Mouse (Mus musculus): ENCODE data around the gene Mrps27. TPM values are rescaled to one million over a fixed set of nuclear protein-coding genes. Genes with fewer than 3 reads are reported as not detected.

Gene Mrps27
- total and polyA plus RNA-seq, 2 experiments from 2014 or later = 17.5 to 41.7 TPM

GRCm38 (mm10) chr13:99423581-99423980, 79.0 kb downstream of the Mrps27 start:
- no peak for ATAC-seq
- Histone ChIP-seq H3K9me3 (ENCODE audit: low read length) (no peaks in the 10 kb centered on the region), H3K36me3 (ENCODE audit: insufficient read depth, low read length) (peaks cover 51% of the 10 kb centered on the region), H3K4me2 (ENCODE audit: low read depth, low read length) (no peak overlapping the region), H3K4me1 (ENCODE audit: insufficient read depth, low read length) (no peaks in the 10 kb centered on the region), H3K27me3 (ENCODE audit: insufficient read depth, low read length) (no peaks in the 10 kb centered on the region), H3K27ac (no peak overlapping the region), H3K4me3 (ENCODE audit: low read length) (no peak overlapping the region), H3K9ac (replicated peaks; ENCODE audit: low read length) (no peak overlapping the region)
- no peak for TF ChIP-seq CTCF (IDR thresholded peaks at IDR 0.05; ENCODE audit: low read depth)
- DNase-seq (ENCODE audit: low spot score) = no peak
- 71% methylated on average over 13 of the region's 13 CpGs for WGBS

- DNase-seq (ENCODE audit: low spot score) = no peak
- no peak overlapping the region for H3K9ac ChIP-seq (replicated peaks; ENCODE audit: low read length)
- H3K4me1 ChIP-seq (ENCODE audit: insufficient read depth, low read length) = no peaks in the 10 kb centered on the region
- ATAC-seq = peak; percentile 21; the same call in 1 of the 2 replicates
- H3K27me3 ChIP-seq (ENCODE audit: insufficient read depth, low read length) = no peaks in the 10 kb centered on the region
- 91% methylated on average over 29 of the region's 29 CpGs for WGBS
- H3K4me3 ChIP-seq (ENCODE audit: low read length) = no peak overlapping the region
- H3K9me3 ChIP-seq (ENCODE audit: low read length) = no peaks in the 10 kb centered on the region
- H3K4me2 ChIP-seq (ENCODE audit: low read depth, low read length) = no peak overlapping the region
- peaks cover 73% of the 10 kb centered on the region for H3K36me3 ChIP-seq (ENCODE audit: insufficient read depth, low read length)
- no peak overlapping the region for H3K27ac ChIP-seq
- TF ChIP-seq CTCF (IDR thresholded peaks at IDR 0.05; ENCODE audit: low read depth) = no peak
Measured at GRCm38 (mm10) chr13:99433068-99434008, 88.8 kb downstream of the Mrps27 start.

GRCm38 (mm10) chr13:99434494-99434893, 89.9 kb downstream of the Mrps27 start:
- TF ChIP-seq CTCF (IDR thresholded peaks at IDR 0.05; ENCODE audit: low read depth) = no peak
- Histone ChIP-seq H3K9me3 (ENCODE audit: low read length) (no peaks in the 10 kb centered on the region), H3K4me1 (ENCODE audit: insufficient read depth, low read length) (no peaks in the 10 kb centered on the region), H3K4me3 (ENCODE audit: low read length) (no peak overlapping the region), H3K27ac (no peak overlapping the region), H3K27me3 (ENCODE audit: insufficient read depth, low read length) (no peaks in the 10 kb centered on the region), H3K36me3 (ENCODE audit: insufficient read depth, low read length) (peaks cover 66% of the 10 kb centered on the region), H3K4me2 (ENCODE audit: low read depth, low read length) (no peak overlapping the region), H3K9ac (replicated peaks; ENCODE audit: low read length) (no peak overlapping the region)
- DNase-seq (ENCODE audit: low spot score) (no peak), ATAC-seq (no peak)
- WGBS = 77% methylated on average over 9 of the region's 9 CpGs

GRCm38 (mm10) chr13:99437051-99437450, 92.5 kb downstream of the Mrps27 start:
- H3K4me2 ChIP-seq (ENCODE audit: low read depth, low read length) = no peak overlapping the region
- TF ChIP-seq CTCF (IDR thresholded peaks at IDR 0.05; ENCODE audit: low read depth) = no peak
- DNase-seq (ENCODE audit: low spot score) = no peak
- no peaks in the 10 kb centered on the region for H3K27me3 ChIP-seq (ENCODE audit: insufficient read depth, low read length)
- no peak overlapping the region for H3K9ac ChIP-seq (replicated peaks; ENCODE audit: low read length)
- no peak overlapping the region for H3K4me3 ChIP-seq (ENCODE audit: low read length)
- no peaks in the 10 kb centered on the region for H3K9me3 ChIP-seq (ENCODE audit: low read length)
- no peak for ATAC-seq
- H3K27ac ChIP-seq = no peak overlapping the region
- H3K4me1 ChIP-seq (ENCODE audit: insufficient read depth, low read length) = no peaks in the 10 kb centered on the region
- peaks cover 57% of the 10 kb centered on the region for H3K36me3 ChIP-seq (ENCODE audit: insufficient read depth, low read length)

GRCm38 (mm10) chr13:99439357-99439756, 94.8 kb downstream of the Mrps27 start:
- Histone ChIP-seq H3K27me3 (ENCODE audit: insufficient read depth, low read length) (no peaks in the 10 kb centered on the region), H3K9ac (replicated peaks; ENCODE audit: low read length) (no peak overlapping the region), H3K4me2 (ENCODE audit: low read depth, low read length) (no peak overlapping the region), H3K4me3 (ENCODE audit: low read length) (no peak overlapping the region), H3K27ac (no peak overlapping the region), H3K9me3 (ENCODE audit: low read length) (no peaks in the 10 kb centered on the region), H3K36me3 (ENCODE audit: insufficient read depth, low read length) (peaks cover 34% of the 10 kb centered on the region), H3K4me1 (ENCODE audit: insufficient read depth, low read length) (peaks cover 13% of the 10 kb centered on the region)
- WGBS = 92% methylated on average over 5 of the region's 5 CpGs
- TF ChIP-seq CTCF (IDR thresholded peaks at IDR 0.05; ENCODE audit: low read depth) = no peak
- DNase-seq (ENCODE audit: low spot score) (no peak), ATAC-seq (no peak)

GRCm38 (mm10) chr13:99440228-99440627, 95.6 kb downstream of the Mrps27 start:
- no peak for ATAC-seq
- WGBS = 73% methylated on average over 2 of the region's 2 CpGs
- no peaks in the 10 kb centered on the region for H3K27me3 ChIP-seq (ENCODE audit: insufficient read depth, low read length)
- no peak overlapping the region for H3K4me2 ChIP-seq (ENCODE audit: low read depth, low read length)
- DNase-seq (ENCODE audit: low spot score) = no peak
- H3K36me3 ChIP-seq (ENCODE audit: insufficient read depth, low read length) = peaks cover 25% of the 10 kb centered on the region
- H3K4me1 ChIP-seq (ENCODE audit: insufficient read depth, low read length) = peaks cover 20% of the 10 kb centered on the region
- H3K9ac ChIP-seq (replicated peaks; ENCODE audit: low read length) = no peak overlapping the region
- no peaks in the 10 kb centered on the region for H3K9me3 ChIP-seq (ENCODE audit: low read length)
- no peak overlapping the region for H3K4me3 ChIP-seq (ENCODE audit: low read length)
- no peak for TF ChIP-seq CTCF (IDR thresholded peaks at IDR 0.05; ENCODE audit: low read depth)
- H3K27ac ChIP-seq = no peak overlapping the region

All from hindbrain, postnatal 0 days (tissue).